Mouse (Mus musculus): Measurements from ENCODE around the gene Ubap2l.

Ubap2l gene

DNA sequence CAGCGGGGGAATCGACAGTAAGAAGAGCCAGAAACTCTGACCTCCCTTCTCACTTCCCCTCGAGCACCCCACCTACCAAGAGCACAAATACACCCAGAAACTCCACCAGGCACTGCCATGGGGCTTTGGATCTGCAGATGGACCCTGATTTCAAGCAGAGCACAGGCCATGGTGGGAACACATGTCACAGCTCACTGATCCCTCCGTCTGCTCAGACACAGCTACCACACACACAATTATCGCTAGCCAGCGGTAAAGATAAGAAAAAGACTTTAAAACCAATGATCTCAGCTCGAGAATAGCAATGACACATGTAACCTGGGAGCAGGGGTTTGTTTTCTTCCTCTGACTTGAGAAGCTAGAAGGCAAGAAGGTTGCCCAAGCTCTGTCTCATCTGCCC is 83.9 kb downstream of the Ubap2l start:
- no peak for DNase-seq (ENCODE audit: low read depth, low spot score)

- DNase-seq (ENCODE audit: low read depth, low spot score): no peak
Observed at GRCm38 (mm10) chr3:89966946-89967345, 85.5 kb downstream of the Ubap2l start.

GRCm38 (mm10) chr3:89965972-89966371 is 86.5 kb downstream of the Ubap2l start:
- DNase-seq (ENCODE audit: low read depth, low spot score): no peak

DNA sequence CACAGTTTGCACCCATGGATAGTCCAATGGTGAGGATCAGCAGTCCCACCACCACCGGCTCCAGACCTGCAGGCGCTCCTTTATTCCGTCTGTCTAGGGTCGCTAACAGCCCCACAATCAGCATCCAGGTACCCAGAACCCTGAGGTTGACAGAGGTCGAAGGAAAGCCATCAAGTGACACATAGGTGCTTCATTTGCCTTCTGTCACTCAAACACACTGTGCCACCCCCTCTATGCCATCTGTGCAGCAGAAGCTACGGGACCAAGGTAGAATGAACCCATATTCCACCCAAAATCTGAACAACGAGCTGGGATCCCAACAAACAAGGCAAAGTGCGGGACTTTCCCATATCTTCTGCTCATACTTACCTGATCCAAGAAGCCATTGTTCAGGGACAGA is 86.9 kb downstream of the Ubap2l start:
- no peak for DNase-seq (ENCODE audit: low read depth, low spot score)

GRCm38 (mm10) chr3:89963926-89964739 is 88.3 kb downstream of the Ubap2l start:
- DNase-seq (ENCODE audit: low read depth, low spot score): no peak

GRCm38 (mm10) chr3:89963221-89963763 is 89.1 kb downstream of the Ubap2l start, which contains the start of gene Atp8b2:
Gene Atp8b2 (minus strand): TSS chr3:89963508.
- DNase-seq (ENCODE audit: low read depth, low spot score): no peak

- no peak for DNase-seq (ENCODE audit: low read depth, low spot score)
Observed at GRCm38 (mm10) chr3:89962751-89963220, 89.6 kb downstream of the Ubap2l start.

DNA sequence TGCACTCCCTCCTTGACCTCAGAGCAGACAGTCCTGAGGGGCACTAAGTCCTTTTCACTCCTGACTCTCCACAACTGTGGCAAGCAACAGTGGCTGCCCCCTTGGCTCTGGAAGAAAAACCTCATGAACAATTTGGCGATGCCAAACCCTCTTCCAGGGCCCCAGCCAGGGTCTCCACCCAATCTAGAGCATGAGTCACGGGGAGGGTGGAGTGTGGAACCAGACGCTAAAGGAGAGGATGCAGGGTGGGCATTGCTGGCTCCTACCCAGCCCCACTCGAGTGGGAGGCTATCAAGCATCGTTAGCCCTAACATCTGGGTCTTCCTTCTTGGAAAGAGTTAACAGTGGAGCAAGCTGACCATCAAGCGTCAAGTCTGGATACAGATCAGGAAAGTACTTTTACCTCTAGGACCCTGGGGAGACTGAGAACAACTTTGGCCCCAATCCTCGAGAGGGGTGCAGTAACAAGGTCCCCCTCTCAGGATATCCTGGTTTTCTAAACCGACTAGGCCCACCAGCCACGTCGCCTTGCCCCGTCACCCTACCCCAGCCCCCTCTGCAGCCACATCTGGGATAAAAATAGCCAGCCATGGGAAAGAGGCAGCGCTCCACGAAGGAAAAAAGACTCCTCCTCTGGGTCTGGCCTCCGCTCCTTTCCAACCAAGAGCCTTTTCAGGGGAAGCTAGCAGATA is 90.2 kb downstream of the Ubap2l start:
- no peak for DNase-seq (ENCODE audit: low read depth, low spot score)

- DNase-seq (ENCODE audit: low read depth, low spot score): no peak
Observed at GRCm38 (mm10) chr3:89961436-89961835, 91.0 kb downstream of the Ubap2l start.

DNA sequence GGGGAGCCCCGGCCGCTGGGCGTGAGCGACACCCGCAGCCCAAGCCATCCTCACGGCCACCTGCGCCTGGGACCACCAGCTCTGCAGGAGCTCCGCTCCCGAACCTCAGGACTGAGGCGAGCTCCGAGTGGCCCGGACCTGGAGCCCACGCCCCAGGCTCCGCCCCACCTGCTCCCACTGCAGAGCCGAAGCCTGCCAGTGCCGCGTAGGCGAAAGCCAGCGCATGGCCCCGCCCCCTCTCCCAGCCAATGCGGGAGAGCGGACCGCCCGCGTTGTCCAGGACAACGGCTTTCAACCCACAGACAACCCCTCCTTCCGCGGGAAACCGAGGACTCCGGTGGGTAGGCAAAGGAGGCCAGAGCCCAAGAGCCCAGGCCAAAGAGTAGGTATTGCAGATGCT is 92.0 kb downstream of the Ubap2l start:
- peak; percentile 57 for DNase-seq (ENCODE audit: low read depth, low spot score)

DNA sequence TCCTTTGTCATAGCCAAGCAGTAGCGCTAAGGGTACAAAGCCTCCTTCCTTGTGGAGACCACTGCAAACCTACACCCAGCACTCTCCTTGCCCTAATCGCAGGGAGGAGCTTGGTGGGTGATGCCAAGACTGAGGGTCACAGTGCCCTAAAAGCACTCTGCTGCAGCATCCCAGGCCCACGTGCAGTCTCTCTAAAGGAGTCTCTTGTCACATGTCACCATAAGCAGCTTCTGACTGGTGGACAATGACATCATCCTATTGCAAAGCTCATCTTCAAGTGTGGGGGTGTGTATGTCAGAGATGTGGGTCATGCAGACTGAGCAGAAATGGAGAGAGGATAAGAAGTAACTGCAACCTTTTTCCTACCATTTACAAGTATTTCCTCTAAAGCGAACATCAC is 93.0 kb downstream of the Ubap2l start:
- no peak for DNase-seq (ENCODE audit: low read depth, low spot score)

DNA sequence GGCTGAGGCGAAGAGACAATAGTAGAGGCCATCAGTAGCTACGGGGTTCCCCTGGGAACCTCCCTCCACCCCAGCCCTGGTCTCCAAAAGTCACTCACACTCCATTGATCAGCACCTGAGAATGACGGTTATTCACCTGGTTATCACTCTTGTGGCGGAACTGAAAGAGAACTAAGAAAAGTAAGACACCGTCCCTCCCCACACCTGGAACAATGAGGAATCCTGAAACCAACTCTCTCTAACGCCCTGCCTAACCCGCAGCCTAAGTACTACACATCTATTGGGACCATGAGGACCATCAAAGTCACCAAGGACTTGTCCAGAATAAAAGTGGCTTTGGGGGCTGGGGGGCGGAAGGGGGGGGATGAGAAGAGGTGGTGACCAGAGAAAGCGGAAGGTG is 94.5 kb downstream of the Ubap2l start:
- no peak for DNase-seq (ENCODE audit: low read depth, low spot score)

DNA sequence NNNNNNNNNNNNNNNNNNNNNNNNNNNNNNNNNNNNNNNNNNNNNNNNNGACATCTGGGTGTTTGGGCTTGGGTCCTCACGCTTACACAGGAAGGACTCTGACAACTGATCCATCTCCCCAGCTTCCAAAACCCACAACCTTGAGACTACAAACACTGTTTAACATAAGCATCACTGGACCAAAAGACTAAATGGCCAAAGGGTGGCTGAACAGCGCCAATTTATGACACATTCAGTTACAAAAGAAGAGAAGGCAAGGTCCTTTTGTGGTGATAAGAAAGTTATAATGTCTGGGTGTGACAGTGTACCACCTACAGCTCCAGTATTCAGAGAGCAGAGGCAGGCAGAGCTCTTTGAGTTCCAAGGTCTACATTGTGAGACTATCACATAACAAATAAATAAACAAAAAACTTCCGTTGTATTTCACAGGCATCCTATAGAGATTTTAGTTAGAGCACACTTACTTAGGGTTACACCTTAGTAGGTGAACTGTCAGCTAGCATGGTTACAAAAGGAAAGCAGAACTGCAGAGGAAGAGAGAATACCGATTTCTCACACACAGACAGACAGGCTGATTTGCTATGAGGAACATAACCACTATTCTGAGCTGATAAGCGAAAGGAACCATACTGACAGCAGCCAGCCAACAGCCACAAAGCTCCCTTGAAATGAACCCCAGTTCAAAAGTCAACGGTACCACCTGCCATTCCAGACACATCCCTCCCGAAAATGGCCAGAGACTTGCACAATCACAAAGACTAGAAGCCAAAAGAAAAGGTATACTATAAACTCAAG is 96.1 kb downstream of the Ubap2l start:
- no peak for DNase-seq (ENCODE audit: low read depth, low spot score)

GRCm38 (mm10) chr3:89953420-89953819 is 99.0 kb downstream of the Ubap2l start:
- peak; percentile 50 for DNase-seq (ENCODE audit: low read depth, low spot score)

All from retina, adult 2 months (tissue).